ENCODE assay signal across 8 mouse cellular contexts in genomic region chr1:89581766-89582125, GRCm38 (mm10).
DNase-seq lines count a peak whose midpoint lies in the region; ATAC-seq and TF ChIP-seq lines count a peak whose summit lies in the region.

No protein-coding gene starts in this region.

- TF ChIP-seq POLR2A in myocyte (IDR thresholded peaks at IDR 0.05; ENCODE audit: insufficient read length, low read depth): no peak

- H3ac ChIP-seq in myocyte (ENCODE audit: control insufficient read depth, insufficient read length): peak overlapping the region; percentile 46

- intact Hi-C loops in left cerebral cortex, postnatal 36 days (cut with DNase I): loop anchor here (5.0 to 10.0 kb wide), 2 partner anchors 54 to 127 kb away; partner anchors contain the start of gene Agap1

- no peak overlapping the region for H3K27ac ChIP-seq in kidney, embryonic 16.5 days (ENCODE audit: low read length)
- no peak overlapping the region for H3K27ac ChIP-seq in embryonic facial prominence, embryonic 12.5 days
- no peak overlapping the region for H3K27ac ChIP-seq in intestine, embryonic 15.5 days

- peaks cover 58% of the 10 kb centered on the region for H3K4me1 ChIP-seq in kidney, embryonic 16.5 days (ENCODE audit: insufficient read depth, low read length)
- H3K4me1 ChIP-seq in embryonic facial prominence, embryonic 12.5 days: peaks cover 26% of the 10 kb centered on the region
- H3K4me1 ChIP-seq in intestine, embryonic 15.5 days (replicated peaks): peaks cover 19% of the 10 kb centered on the region

- no peak for DNase-seq in kidney, postnatal 36 days
- no peak for DNase-seq in yolk sac, embryonic 10.5 days (ENCODE audit: low spot score)
- no peak for DNase-seq in left cerebral cortex, postnatal 36 days (ENCODE audit: low spot score in 2 of 2)
- no peak for DNase-seq in adrenal gland, postnatal 4 days (ENCODE audit: low spot score in 2 of 2)

- WGBS in kidney, embryonic 16.5 days: 17% methylated on average over 6 of the region's 6 CpGs
- 20% methylated on average over 6 of the region's 6 CpGs for WGBS in embryonic facial prominence, embryonic 12.5 days
- WGBS in intestine, embryonic 15.5 days: 25% methylated on average over 6 of the region's 6 CpGs

- H3K79me2 ChIP-seq in myocyte (ENCODE audit: control insufficient read depth, insufficient read depth): peaks cover 71% of the 10 kb centered on the region

- H3K36me3 ChIP-seq in kidney, embryonic 16.5 days (ENCODE audit: insufficient read depth, low read length): no peaks in the 10 kb centered on the region
- H3K36me3 ChIP-seq in embryonic facial prominence, embryonic 12.5 days: no peaks in the 10 kb centered on the region
- H3K36me3 ChIP-seq in intestine, embryonic 15.5 days: no peaks in the 10 kb centered on the region
- no peaks in the 10 kb centered on the region for H3K36me3 ChIP-seq in myocyte (ENCODE audit: control insufficient read depth, insufficient read depth)

- peak overlapping the region; percentile 100 for H3K4me2 ChIP-seq in kidney, embryonic 16.5 days (replicated peaks; ENCODE audit: low read depth, low read length)
- peak overlapping the region; percentile 99 for H3K4me2 ChIP-seq in embryonic facial prominence, embryonic 12.5 days (replicated peaks)
- H3K4me2 ChIP-seq in intestine, embryonic 15.5 days (replicated peaks): peak overlapping the region; percentile 100
- peak overlapping the region; percentile 78 for H3K4me2 ChIP-seq in myocyte (ENCODE audit: low read depth)

- no peaks in the 10 kb centered on the region for H3K9me3 ChIP-seq in kidney, embryonic 16.5 days (ENCODE audit: low read length)
- H3K9me3 ChIP-seq in embryonic facial prominence, embryonic 12.5 days: no peaks in the 10 kb centered on the region
- no peaks in the 10 kb centered on the region for H3K9me3 ChIP-seq in intestine, embryonic 15.5 days

- no peak; the same call in 1 of the 2 replicates for ATAC-seq in kidney, embryonic 16.5 days (ENCODE audit: low FRiP score, low TSS enrichment)
- no peak for ATAC-seq in embryonic facial prominence, embryonic 12.5 days (ENCODE audit: insufficient number of reproducible peaks, insufficient read depth, low FRiP score, low TSS enrichment)
- no peak for ATAC-seq in intestine, embryonic 15.5 days

- peaks cover 10% of the 10 kb centered on the region for H3K27me3 ChIP-seq in kidney, embryonic 16.5 days (ENCODE audit: insufficient read depth, low read length)
- H3K27me3 ChIP-seq in embryonic facial prominence, embryonic 12.5 days: peaks cover 12% of the 10 kb centered on the region; the same call in 1 of the 2 replicates
- peaks cover 8% of the 10 kb centered on the region; the same call in 1 of the 2 replicates for H3K27me3 ChIP-seq in intestine, embryonic 15.5 days (replicated peaks)
- no peaks in the 10 kb centered on the region for H3K27me3 ChIP-seq in myocyte (ENCODE audit: control insufficient read depth, insufficient read depth, insufficient read length)

- H3K4me3 ChIP-seq in kidney, embryonic 16.5 days (ENCODE audit: low read length): peak overlapping the region; percentile 71
- H3K4me3 ChIP-seq in embryonic facial prominence, embryonic 12.5 days: peak overlapping the region; percentile 72
- H3K4me3 ChIP-seq in intestine, embryonic 15.5 days (replicated peaks): peak overlapping the region; percentile 67
- peak overlapping the region; percentile 7 for H3K4me3 ChIP-seq in myocyte

- peak overlapping the region; percentile 76 for H3K9ac ChIP-seq in kidney, embryonic 16.5 days (replicated peaks; ENCODE audit: low read length)
- H3K9ac ChIP-seq in embryonic facial prominence, embryonic 12.5 days: peak overlapping the region; percentile 68
- H3K9ac ChIP-seq in intestine, embryonic 15.5 days: peak overlapping the region; percentile 61; the same call in 1 of the 2 replicates

TF ChIP-seq in myocyte, 11 proteins besides CTCF, POLR2A, EP300 and RAD21:
- no peak for TF ChIP-seq TCF3 (IDR thresholded peaks at IDR 0.05; ENCODE audit: insufficient read length, low read depth)
- no peak for TF ChIP-seq SRF (IDR thresholded peaks at IDR 0.05; ENCODE audit: control insufficient read depth, insufficient read length, low read depth)
- TF ChIP-seq E2F4 (IDR thresholded peaks at IDR 0.05; ENCODE audit: insufficient read depth): no peak
- TF ChIP-seq MAX (IDR thresholded peaks at IDR 0.05; ENCODE audit: low read depth): no peak
- TF ChIP-seq MYOG (IDR thresholded peaks at IDR 0.05; ENCODE audit: control insufficient read depth in 1 of 3, insufficient read depth in 1 of 3, insufficient read length in 2 of 3, low read depth in 2 of 3): no peak
- TF ChIP-seq POLR2AphosphoS2 (IDR thresholded peaks at IDR 0.05; ENCODE audit: insufficient read length, low read depth): no peak
- no peak for TF ChIP-seq REST (IDR thresholded peaks at IDR 0.05; ENCODE audit: insufficient read depth, insufficient read length)
- no peak for TF ChIP-seq USF1 (IDR thresholded peaks at IDR 0.05; ENCODE audit: low read depth)

Comparison
In these comparisons a context has a peak if more than half of its experiments do, and no peak if none do; other contexts are left out.
1. H3K4me3 ChIP-seq: peak in every context shown above with its lines; median percentile 72 in embryonic facial prominence, embryonic 12.5 days; 71 in kidney, embryonic 16.5 days; 67 in intestine, embryonic 15.5 days; 7 in myocyte.